8 mouse cellular contexts compared by ENCODE assay signal in the genomic region with DNA sequence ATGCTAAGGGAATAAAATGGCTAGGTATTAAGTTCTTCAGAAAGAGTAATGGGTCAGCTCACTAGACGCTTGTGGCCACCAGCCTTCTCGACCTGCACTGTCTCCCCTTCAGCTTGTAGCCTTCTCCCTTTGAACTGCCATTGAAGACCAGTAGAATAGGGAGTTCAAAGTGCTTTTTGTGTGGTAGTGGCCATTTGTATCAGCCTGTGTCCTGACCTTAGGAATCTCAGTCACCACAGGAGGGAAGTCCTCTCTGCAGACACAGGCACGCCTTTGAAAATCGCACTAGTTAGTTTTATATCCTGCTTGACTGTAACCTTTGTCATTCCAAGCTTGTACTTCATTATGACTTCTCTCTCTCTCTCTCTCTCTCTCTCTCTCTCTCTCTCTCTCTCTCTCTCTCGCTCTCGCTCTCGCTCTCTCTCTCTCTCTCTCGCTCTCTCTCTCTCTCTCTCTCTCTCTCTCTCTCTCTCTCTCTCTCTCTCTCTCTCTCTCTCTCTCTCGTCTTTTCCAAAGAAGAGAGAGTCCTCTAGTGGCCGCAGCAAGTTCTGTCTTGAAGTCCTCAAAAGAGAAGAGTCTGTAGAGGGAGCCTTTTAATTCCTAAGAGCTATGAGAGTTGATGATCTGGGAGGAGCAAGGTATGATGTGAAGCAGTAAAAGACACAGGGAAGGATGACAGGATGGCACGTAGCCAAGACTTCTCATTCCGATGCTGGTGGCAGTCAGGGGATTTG.
DNase-seq lines count a peak whose midpoint lies in the region; ATAC-seq lines count a peak whose summit lies in the region.

No protein-coding gene starts in this region.

- peak; percentile 8 for DNase-seq in ovary, adult 18-20 months (ENCODE audit: low spot score)
- DNase-seq in ovary, postnatal 10 days (ENCODE audit: low spot score): no peak
- peak; percentile 65 for DNase-seq in embryonic facial prominence, embryonic 11.5 days (ENCODE audit: low spot score)
- peak; percentile 9 for DNase-seq in heart, adult 8-10 months (ENCODE audit: low spot score)
- peak; percentile 28 for DNase-seq in kidney, adult 18-20 months
- DNase-seq in left cerebral cortex, postnatal 4 days: peak; percentile 49
- peak; percentile 35 for DNase-seq in neural tube, embryonic 10.5 days (ENCODE audit: extremely low spot score, low spot score)
- peak; percentile 35 for DNase-seq in thymus, postnatal 14 days

- WGBS in embryonic facial prominence, embryonic 11.5 days: 30% methylated on average over 7 of the region's 12 CpGs

- H3K9ac ChIP-seq in embryonic facial prominence, embryonic 11.5 days (replicated peaks; ENCODE audit: low read length): no peak overlapping the region

- H3K4me1 ChIP-seq in embryonic facial prominence, embryonic 11.5 days (ENCODE audit: control insufficient read depth, insufficient read depth, low read length): no peaks in the 10 kb centered on the region

- no peak overlapping the region for H3K27ac ChIP-seq in embryonic facial prominence, embryonic 11.5 days (replicated peaks; ENCODE audit: low read depth, low read length)

- no peaks in the 10 kb centered on the region for H3K36me3 ChIP-seq in embryonic facial prominence, embryonic 11.5 days (replicated peaks; ENCODE audit: control insufficient read depth, insufficient read depth, low read depth, low read length)

- no peaks in the 10 kb centered on the region for H3K9me3 ChIP-seq in embryonic facial prominence, embryonic 11.5 days (replicated peaks; ENCODE audit: control insufficient read depth, low read length)

- intact Hi-C loops in left cerebral cortex, postnatal 4 days (cut with DNase I): loop anchor here (5.0 to 10.0 kb wide), 2 partner anchors 494 to 661 kb away; partner anchors contain the start of gene Nrip1

- no peak overlapping the region for H3K4me2 ChIP-seq in embryonic facial prominence, embryonic 11.5 days (ENCODE audit: low read depth, low read length)

- H3K27me3 ChIP-seq in embryonic facial prominence, embryonic 11.5 days (ENCODE audit: control insufficient read depth, insufficient read depth, low read length): no peaks in the 10 kb centered on the region

- ATAC-seq in embryonic facial prominence, embryonic 11.5 days (replicated peaks; ENCODE audit: insufficient number of reproducible peaks, low FRiP score, low TSS enrichment, low read depth): 0 out of 2 replicates have a peak, but pooled peaks have one; percentile 52

- H3K4me3 ChIP-seq in embryonic facial prominence, embryonic 11.5 days (ENCODE audit: low read depth, low read length): no peak overlapping the region
